Mouse (Mus musculus): ENCODE results near the gene Tfam. TPM values are rescaled to one million over a fixed set of nuclear protein-coding genes. Genes with fewer than 3 reads are reported as not detected.

Gene Tfam
- total RNA-seq, 2 experiments from 2014 or later, result 56.9 to 57.7 TPM

DNA sequence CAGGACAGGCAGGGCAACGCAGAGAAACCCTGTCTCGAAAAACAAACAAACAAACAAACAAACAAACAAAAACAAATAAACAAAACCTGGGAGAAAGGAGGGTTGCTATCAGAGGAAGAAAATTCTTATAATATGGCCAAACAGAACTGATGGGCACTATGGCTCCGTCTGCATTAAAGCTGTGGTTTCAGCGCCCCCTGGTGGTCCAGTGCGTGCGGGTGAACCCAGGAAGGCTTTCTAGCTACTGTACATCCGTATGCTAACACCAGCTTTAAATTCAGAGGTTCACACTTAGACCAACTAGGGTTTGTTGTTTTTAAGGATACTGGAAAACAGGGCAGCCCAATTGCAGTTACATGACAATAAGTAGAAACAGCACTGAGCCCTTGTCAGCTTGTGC lies 12.2 kb downstream of the Tfam start:
- DNase-seq (ENCODE audit: low spot score in 2 of 2), result peak; percentile 74 to 88

GRCm38 (mm10) chr10:71223101-71223500 lies 15.0 kb downstream of the Tfam start:
- DNase-seq (ENCODE audit: low spot score in 2 of 2), result no peak

- no peak for DNase-seq (ENCODE audit: low spot score in 2 of 2)
These were observed 15.4 kb downstream of the Tfam start for GRCm38 (mm10) chr10:71222639-71223038.

DNA sequence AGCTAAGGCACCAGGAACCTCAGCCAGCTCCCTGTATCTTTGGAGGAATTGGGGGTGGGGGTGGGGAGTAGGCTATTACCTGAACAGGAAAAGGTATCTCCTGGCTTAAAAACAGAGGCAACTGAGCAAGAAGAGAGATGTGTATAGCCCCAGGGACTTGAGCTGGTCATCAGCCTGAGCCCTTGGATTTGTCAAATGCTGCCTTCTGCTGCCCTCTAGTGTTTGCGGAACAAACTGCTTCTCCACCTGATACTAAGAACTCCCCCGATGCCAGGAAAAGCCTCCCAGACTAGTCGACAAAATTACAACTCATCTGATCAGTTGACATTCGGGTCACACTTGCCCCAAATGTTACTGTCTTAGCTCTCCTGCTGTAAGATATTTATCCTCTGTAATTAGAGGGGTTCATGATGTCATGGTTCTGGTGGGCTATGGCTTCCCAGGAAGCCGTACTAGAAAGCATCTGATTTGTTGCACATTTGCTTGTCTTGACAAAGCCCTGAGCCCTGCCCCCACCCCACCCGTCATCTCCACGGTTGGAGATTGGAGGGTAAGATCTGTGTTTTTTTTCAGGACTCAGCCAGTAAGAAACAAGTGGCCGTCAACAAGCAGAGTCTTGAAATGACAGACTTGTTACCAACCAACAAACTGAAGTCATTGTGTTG lies 19.7 kb downstream of the Tfam start:
- peak; percentile 52 to 76 for DNase-seq (ENCODE audit: low spot score in 2 of 2)

DNA sequence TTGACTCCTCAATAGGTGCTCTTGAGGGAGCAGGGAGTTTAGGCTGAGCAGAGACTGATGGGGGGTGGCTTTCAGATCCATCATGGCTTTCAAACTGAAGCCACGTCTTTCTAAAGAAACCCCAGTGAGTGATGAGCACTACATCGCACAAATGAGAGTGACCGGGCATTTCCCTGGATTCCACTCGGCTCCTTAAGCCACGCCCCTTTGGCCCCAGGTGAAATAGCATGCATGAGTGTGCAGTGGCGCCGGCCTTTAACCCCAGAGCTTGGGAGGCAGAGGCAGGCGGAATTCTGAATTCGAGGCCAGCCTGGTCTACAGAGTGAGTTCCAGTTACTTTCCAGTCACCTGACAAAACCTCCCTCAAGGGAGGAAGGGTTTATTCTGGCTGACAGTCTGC lies 22.1 kb downstream of the Tfam start:
- no peak for DNase-seq (ENCODE audit: low spot score in 2 of 2)

GRCm38 (mm10) chr10:71201512-71201911 lies 36.6 kb downstream of the Tfam start:
- DNase-seq (ENCODE audit: low spot score in 2 of 2), result no peak

DNA sequence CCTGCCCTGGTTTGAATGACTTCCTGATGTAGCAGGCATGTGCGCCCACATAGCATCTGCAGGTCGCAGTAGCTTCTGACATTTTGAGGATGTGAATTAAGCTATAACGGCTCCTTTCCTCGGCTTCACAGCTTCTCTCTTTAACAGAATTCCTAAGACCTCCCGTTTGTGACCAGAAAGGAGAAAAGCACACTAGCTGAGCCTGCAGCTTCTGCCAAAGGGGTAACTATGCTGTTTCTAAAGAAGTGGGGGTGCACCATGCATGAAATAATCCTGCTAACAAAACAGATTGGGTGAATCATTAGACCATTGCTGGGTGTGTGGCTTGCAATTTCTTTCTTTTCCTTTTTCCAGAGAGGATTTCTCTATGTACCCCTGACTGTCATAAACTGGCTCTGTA lies 37.1 kb downstream of the Tfam start:
- no peak for DNase-seq (ENCODE audit: low spot score in 2 of 2)

GRCm38 (mm10) chr10:71198676-71199075 lies 39.4 kb downstream of the Tfam start:
- no peak for DNase-seq (ENCODE audit: low spot score in 2 of 2)

DNA sequence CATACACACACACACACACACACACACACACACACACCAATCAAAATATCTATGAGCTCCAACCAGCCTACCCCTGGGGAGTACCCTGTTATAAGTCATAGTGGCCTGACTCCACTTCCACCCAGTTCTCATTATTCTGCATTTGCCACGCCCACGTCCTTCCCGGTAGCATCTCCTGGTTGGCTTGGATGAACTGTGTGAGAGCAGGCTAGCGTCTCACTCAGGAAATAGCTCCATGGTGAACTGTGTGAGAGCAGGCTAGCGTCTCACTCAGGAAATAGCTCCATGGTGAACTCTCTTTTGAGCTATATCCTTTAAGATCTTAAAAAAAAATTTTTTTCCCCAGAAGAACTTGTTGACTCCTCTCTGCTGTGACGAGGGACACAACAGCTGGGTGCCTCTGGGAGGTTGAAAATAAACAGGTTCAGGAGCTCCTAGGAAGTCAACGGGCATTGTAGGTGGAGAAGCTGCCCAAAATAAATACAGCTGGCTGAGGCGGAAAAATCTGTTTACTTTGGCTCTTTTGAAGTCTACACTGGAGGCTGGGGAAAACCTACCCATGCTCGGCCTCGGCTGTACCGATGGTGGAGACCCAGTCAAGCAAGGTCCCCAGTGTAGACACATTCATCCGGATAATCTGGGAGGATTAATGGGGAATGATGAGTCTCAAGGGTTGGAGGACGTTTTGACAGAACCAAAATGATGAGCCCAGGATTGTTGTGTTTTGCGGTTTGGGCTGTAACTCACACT lies 40.9 kb downstream of the Tfam start:
- DNase-seq (ENCODE audit: low spot score in 2 of 2), result no peak

DNA sequence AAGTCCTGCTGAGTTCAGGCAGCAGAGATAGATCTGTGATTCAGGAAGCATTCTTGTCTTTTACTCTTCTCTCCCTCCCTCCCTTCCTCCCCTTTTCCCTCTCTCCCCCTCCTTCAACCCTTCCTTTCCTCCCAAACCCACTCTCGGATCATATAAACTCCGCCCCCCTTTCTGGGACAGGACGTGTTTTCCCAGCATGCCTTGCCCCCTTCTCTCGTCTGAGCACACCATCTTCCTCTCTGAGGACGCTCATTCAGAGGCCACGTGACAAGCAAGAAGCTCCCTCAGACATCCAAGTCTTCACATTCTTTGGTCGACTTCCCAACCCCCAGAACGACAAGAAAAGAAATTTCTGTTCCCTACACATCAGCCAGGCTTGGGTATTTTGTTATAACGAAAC lies 42.6 kb downstream of the Tfam start:
- peak in 1 of 2 experiments; percentile 29 for DNase-seq (ENCODE audit: low spot score in 2 of 2)

DNA sequence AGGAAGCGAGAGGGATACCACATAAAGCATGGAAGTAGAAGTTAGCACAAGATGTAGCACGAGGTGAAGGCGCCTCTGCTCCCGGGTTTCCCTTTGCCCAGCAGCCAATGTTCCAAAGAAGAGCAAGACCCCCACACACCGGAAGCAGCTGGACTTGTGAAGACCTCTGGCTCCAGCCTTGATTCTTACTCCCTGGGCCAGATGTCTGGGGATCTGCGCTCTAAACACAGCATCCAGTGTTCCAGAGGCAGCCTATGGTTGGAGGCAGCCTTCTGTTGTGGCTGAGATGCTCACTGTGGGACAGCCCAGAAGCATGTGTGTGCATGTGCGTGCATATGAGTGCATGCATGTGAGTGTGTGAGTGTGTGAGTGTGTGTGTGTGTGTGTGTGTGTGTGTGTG lies 43.4 kb downstream of the Tfam start:
- no peak for DNase-seq (ENCODE audit: low spot score in 2 of 2)

GRCm38 (mm10) chr10:71193319-71193718 lies 44.8 kb downstream of the Tfam start:
- no peak for DNase-seq (ENCODE audit: low spot score in 2 of 2)

DNA sequence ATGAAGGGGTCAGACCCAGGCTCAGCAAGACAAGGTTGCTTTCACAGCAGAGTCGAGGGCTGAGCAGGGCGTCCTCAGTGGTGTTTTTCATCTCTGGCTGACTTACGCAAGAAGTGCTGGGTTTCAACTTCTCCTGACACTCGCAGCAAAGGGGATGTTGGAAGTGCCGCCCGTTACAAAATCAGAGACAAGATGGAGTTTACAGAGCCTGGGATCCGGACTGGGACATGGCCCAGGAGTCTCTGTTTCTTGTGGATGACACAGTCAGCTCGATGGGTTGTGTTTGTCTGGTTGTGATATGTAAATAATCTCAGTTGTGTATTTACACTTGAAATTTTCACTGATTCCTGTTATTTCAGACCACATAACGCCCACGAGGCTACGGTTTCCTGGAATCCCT lies 45.2 kb downstream of the Tfam start:
- no peak for DNase-seq (ENCODE audit: low spot score in 2 of 2)

DNA sequence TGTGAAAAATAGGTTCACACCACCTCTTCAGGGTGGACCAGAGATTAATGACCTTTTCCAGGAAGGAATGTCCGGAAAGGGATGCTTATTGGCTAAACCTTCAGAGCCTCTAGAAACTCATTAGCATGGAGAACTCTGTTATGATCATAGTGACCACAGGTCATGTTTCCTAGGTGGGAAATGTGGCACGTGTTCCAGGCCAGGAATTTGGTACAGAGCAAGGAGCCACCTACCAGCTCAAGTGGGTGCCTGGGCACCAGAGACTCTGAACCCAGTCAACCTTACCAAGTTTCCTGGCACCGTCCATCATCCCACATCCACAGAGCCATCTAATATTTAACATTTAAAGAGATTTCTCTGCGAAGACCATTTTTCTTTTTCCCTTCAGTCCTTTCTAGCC lies 49.4 kb downstream of the Tfam start:
- no peak for DNase-seq (ENCODE audit: low spot score in 2 of 2)

- no peak for DNase-seq (ENCODE audit: low spot score in 2 of 2)
These were observed 53.0 kb downstream of the Tfam start for GRCm38 (mm10) chr10:71185059-71185458.

DNA sequence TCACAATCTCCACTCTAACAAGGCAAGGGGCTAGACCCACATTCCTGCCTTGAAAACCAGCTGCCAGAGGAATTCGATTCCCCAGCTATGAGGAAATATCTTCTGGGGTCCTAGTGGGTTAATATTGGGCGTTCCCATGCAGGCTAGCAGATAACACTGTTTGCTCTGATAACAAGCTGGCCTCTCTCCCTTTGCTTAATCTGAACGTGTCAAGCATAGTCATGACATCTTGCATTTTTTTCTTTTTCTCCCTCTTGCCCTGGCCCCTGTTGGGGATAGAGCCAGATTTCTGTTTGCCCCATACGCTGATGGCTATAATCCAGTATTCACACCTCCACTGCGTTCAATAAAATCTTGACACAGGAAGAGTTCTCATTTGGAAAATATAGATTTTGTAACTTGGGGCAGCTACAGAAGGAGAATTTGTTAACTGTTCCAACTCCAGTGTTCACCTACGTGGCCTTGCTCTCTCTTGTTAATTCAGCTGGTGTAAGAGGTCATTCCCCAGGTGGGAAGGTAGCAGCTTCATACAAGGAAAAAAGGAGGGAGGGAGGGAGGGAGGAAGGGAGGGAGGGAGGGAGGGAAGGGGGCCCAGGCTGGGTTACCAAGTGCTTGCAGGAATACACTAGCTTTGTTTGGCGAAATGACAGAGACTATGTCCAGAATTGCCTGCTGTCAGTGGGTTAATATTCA lies 54.6 kb downstream of the Tfam start:
- DNase-seq (ENCODE audit: low spot score in 2 of 2), result no peak

- no peak for DNase-seq (ENCODE audit: low spot score in 2 of 2)
These were observed 56.1 kb downstream of the Tfam start for GRCm38 (mm10) chr10:71181931-71182330.

GRCm38 (mm10) chr10:71181091-71181490 lies 57.0 kb downstream of the Tfam start:
- DNase-seq (ENCODE audit: low spot score in 2 of 2), result no peak

DNA sequence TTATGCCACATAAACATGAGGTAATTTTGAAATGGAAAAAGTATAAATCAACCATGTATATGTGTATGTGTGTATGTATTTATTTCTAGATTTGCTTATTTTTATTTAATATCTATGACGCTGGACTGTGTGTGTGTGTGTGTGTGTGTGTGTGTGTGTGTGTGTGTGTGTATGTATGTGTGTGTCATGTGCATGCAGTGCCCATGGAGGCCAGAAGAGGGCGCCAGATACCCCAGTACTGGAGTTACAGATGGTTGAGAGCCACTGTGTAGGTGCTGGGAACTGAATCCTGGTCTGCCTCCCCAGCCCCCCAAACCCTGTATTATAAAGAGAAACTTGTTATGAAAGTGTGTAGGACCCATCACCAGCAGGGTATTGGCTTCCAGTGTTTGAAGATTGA lies 58.0 kb downstream of the Tfam start:
- no peak for DNase-seq (ENCODE audit: low spot score in 2 of 2)

GRCm38 (mm10) chr10:71177201-71177600 lies 60.9 kb downstream of the Tfam start:
- DNase-seq (ENCODE audit: low spot score in 2 of 2), result no peak

DNA sequence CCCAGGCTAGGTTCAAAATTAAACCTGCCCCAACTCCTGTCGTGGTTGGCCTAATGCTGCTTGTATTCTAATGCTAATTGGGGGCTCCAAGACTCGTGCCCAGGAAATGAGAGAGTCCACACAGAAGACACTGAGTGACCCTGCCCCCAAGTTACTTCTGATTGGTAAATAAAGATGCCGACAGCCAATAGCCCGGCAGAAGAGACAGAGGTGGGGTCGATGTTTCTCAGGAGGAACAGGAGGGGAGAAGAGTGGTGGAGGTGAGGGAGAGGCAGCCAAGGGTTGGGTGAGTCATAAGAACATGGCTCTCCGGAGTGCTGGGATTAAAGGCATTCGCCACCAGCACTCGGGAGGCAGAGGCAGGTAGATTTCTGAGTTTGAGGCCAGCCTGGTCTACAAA lies 61.7 kb downstream of the Tfam start:
- DNase-seq (ENCODE audit: low spot score in 2 of 2), result no peak

All from gastrocnemius, postnatal 4 days (tissue).